Comparison of ENCODE assay signal across 24 mouse cellular contexts in the genomic region with DNA sequence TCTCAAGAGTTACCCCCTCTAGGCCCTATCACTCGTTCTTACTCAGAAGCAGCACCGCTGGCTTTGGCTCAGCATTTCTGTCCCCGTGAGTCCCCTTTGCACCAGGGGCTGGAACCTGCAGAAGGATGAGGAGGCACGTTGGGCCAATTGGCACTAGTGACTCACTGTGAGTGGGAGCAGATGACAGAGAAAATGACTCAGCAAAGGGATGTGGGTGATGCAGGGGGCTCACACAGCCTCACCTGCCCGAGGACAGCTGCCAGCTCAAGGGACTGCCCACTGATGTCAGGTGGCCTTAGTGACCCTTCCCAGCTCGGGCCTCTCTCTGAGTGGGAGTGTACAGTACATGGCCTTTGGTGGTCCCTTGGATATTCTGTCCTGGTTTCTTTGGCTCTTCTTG.
A peak's percentile ranks its signal among the peaks of the same experiment; 100 is the strongest.
DNase-seq lines count a peak whose midpoint lies in the region; TF ChIP-seq lines count a peak whose summit lies in the region.
"Had no signal": no experiment of that assay in that cellular context is flagged by ENCODE, and none has a peak within 500 bp of the region (broad histone marks: within the 10 kb centered on the region; RNA-seq: fewer than 3 reads in every experiment).

No protein-coding gene starts in this region.

- TF ChIP-seq POLR2A in myocyte (IDR thresholded peaks at IDR 0.05; ENCODE audit: insufficient read length, low read depth), result no peak

- no peak overlapping the region for H3K4me2 ChIP-seq in myocyte (ENCODE audit: low read depth)
- H3K4me2 ChIP-seq: embryonic facial prominence, embryonic 12.5 days; hindbrain, embryonic 15.5 days; limb, embryonic 15.5 days; lung, embryonic 15.5 days; midbrain, embryonic 12.5 days had no signal

- intact Hi-C loops in left cerebral cortex, postnatal 4 days (cut with DNase I), result no loop called here

- no peaks in the 10 kb centered on the region for H3K79me3 ChIP-seq in C2C12 (ENCODE audit: low read depth)

- H3K36me3 ChIP-seq in C2C12 (ENCODE audit: control insufficient read depth, insufficient read depth) (no peaks in the 10 kb centered on the region), myocyte (ENCODE audit: control insufficient read depth, insufficient read depth) (no peaks in the 10 kb centered on the region)
- H3K36me3 ChIP-seq: embryonic facial prominence, embryonic 12.5 days; heart, embryonic 10.5 days; hindbrain, embryonic 15.5 days; limb, embryonic 15.5 days; lung, embryonic 15.5 days; midbrain, embryonic 12.5 days had no signal

- H3K27me3 ChIP-seq in C2C12 (ENCODE audit: control insufficient read depth, insufficient read depth, insufficient read length) (no peaks in the 10 kb centered on the region), myocyte (ENCODE audit: control insufficient read depth, insufficient read depth, insufficient read length) (no peaks in the 10 kb centered on the region)
- H3K27me3 ChIP-seq: embryonic facial prominence, embryonic 12.5 days; hindbrain, embryonic 15.5 days; limb, embryonic 15.5 days; lung, embryonic 15.5 days; midbrain, embryonic 12.5 days had no signal

- H3K79me2 ChIP-seq in C2C12 (ENCODE audit: control insufficient read depth, insufficient read depth) (no peaks in the 10 kb centered on the region), myocyte (ENCODE audit: control insufficient read depth, insufficient read depth) (no peaks in the 10 kb centered on the region)

- DNase-seq in left cerebral cortex, adult 11 months (ENCODE audit: low spot score), result peak; percentile 35
- DNase-seq in left cerebral cortex, postnatal 4 days, result no peak
- peak; percentile 86 for DNase-seq in brain, adult 2 months (ENCODE audit: low read depth, low spot score)
- DNase-seq in kidney, adult 8-10 months, result no peak
- DNase-seq in urinary bladder, adult 18-20 months (ENCODE audit: low spot score in 2 of 2), result no peak
- DNase-seq: adrenal gland, adult 8-10 months; B cell, adult 2 months; cerebellum, adult 18-20 months; cerebellum, postnatal 25 days; forebrain, postnatal 0 days; gastrocnemius, postnatal 10 days; heart, postnatal 4 days; kidney, adult 9 months; kidney, postnatal 14 days; lung, postnatal 4 days; spleen, adult 18-20 months had no signal

- no peak overlapping the region for H3ac ChIP-seq in C2C12 (ENCODE audit: control insufficient read depth, insufficient read length, low read depth)
- H3ac ChIP-seq in myocyte (ENCODE audit: control insufficient read depth, insufficient read length), result no peak overlapping the region

- no peak for TF ChIP-seq CTCF in C2C12 (IDR thresholded peaks at IDR 0.05; ENCODE audit: control insufficient read depth, insufficient read depth, insufficient read length)

- H3K4me3 ChIP-seq in C2C12 (ENCODE audit: insufficient read depth, poor library complexity, severe bottlenecking) (no peak overlapping the region), myocyte (no peak overlapping the region)
- H3K4me3 ChIP-seq: embryonic facial prominence, embryonic 12.5 days; heart, embryonic 10.5 days; hindbrain, embryonic 15.5 days; limb, embryonic 15.5 days; lung, embryonic 15.5 days; midbrain, embryonic 12.5 days had no signal

TF ChIP-seq in C2C12, 6 proteins besides CTCF, POLR2A, EP300 and RAD21:
- TF ChIP-seq MYOG (IDR thresholded peaks at IDR 0.05; ENCODE audit: control insufficient read depth, extremely low read depth, insufficient read length), result no peak
- no peak for TF ChIP-seq FOSL1 (IDR thresholded peaks at IDR 0.05; ENCODE audit: insufficient read depth, low read length, poor library complexity, severe bottlenecking)
- TF ChIP-seq CEBPB (IDR thresholded peaks at IDR 0.05; ENCODE audit: low read depth), result no peak
- TF ChIP-seq USF1 (IDR thresholded peaks at IDR 0.05; ENCODE audit: low read depth), result no peak
- TF ChIP-seq MYOD1 (IDR thresholded peaks at IDR 0.05; ENCODE audit: control insufficient read depth, insufficient read length, low read depth), result peak; percentile 82
- no peak for TF ChIP-seq MAX (IDR thresholded peaks at IDR 0.05)

TF ChIP-seq in myocyte, 11 proteins besides CTCF, POLR2A, EP300 and RAD21:
- TF ChIP-seq MYOG (IDR thresholded peaks at IDR 0.05; ENCODE audit: control insufficient read depth in 1 of 3, insufficient read depth in 1 of 3, insufficient read length in 2 of 3, low read depth in 2 of 3), result peak in 1 of 3 experiments; percentile 28
- no peak for TF ChIP-seq SRF (IDR thresholded peaks at IDR 0.05; ENCODE audit: control insufficient read depth, insufficient read length, low read depth)
- peak in 2 of 3 experiments; percentile 15 to 70 for TF ChIP-seq MYOD1 (IDR thresholded peaks at IDR 0.05; ENCODE audit: control insufficient read depth in 1 of 3, insufficient read length in 2 of 3, low read depth in 2 of 3)
- TF ChIP-seq MAX (IDR thresholded peaks at IDR 0.05; ENCODE audit: low read depth), result no peak
- no peak for TF ChIP-seq E2F4 (IDR thresholded peaks at IDR 0.05; ENCODE audit: insufficient read depth)

Comparison
In these comparisons a context has a peak if more than half of its experiments do, and no peak if none do; other contexts are left out.
1. DNase-seq: peak in left cerebral cortex, adult 11 months (single experiment) and brain, adult 2 months (single experiment); none in left cerebral cortex, postnatal 4 days (single experiment), kidney, adult 8-10 months (0 of 2) and urinary bladder, adult 18-20 months (0 of 2).